Mouse (Mus musculus): ENCODE data around the gene Apba2.

The Apba2 gene

GRCm38 (mm10) chr7:64651963-64652362 lies 150.5 kb downstream of the Apba2 start:
- in situ Hi-C loops (cut with MboI; ENCODE audit: low sequenced_read_pairs): no loop called here

GRCm38 (mm10) chr7:64656787-64657186 lies 155.3 kb downstream of the Apba2 start:
- in situ Hi-C loops (cut with MboI; ENCODE audit: low sequenced_read_pairs): no loop called here

- in situ Hi-C loops (cut with MboI; ENCODE audit: low sequenced_read_pairs): no loop called here
These were observed 157.4 kb downstream of the Apba2 start for GRCm38 (mm10) chr7:64658914-64659313.

- in situ Hi-C loops (cut with MboI; ENCODE audit: low sequenced_read_pairs): no loop called here
These were observed 157.8 kb downstream of the Apba2 start for GRCm38 (mm10) chr7:64659328-64659727.

- in situ Hi-C loops (cut with MboI; ENCODE audit: low sequenced_read_pairs): no loop called here
These were observed 161.0 kb downstream of the Apba2 start for GRCm38 (mm10) chr7:64662506-64662905.

- in situ Hi-C loops (cut with MboI; ENCODE audit: low sequenced_read_pairs): no loop called here
These were observed 162.1 kb downstream of the Apba2 start for GRCm38 (mm10) chr7:64663600-64663999.

GRCm38 (mm10) chr7:64665120-64665519 lies 163.6 kb downstream of the Apba2 start:
- in situ Hi-C loops (cut with MboI; ENCODE audit: low sequenced_read_pairs): no loop called here

- in situ Hi-C loops (cut with MboI; ENCODE audit: low sequenced_read_pairs): no loop called here
These were observed 164.3 kb downstream of the Apba2 start for GRCm38 (mm10) chr7:64665716-64666298.

GRCm38 (mm10) chr7:64667959-64668358 lies 166.5 kb downstream of the Apba2 start:
- in situ Hi-C loops (cut with MboI; ENCODE audit: low sequenced_read_pairs): no loop called here

GRCm38 (mm10) chr7:64679771-64680479 lies 178.4 kb downstream of the Apba2 start:
- in situ Hi-C loops (cut with MboI; ENCODE audit: low sequenced_read_pairs): no loop called here

GRCm38 (mm10) chr7:64684893-64685292 lies 183.4 kb downstream of the Apba2 start:
- in situ Hi-C loops (cut with MboI; ENCODE audit: low sequenced_read_pairs): no loop called here

GRCm38 (mm10) chr7:64688115-64688817 lies 186.8 kb downstream of the Apba2 start:
- in situ Hi-C loops (cut with MboI; ENCODE audit: low sequenced_read_pairs): no loop called here

- in situ Hi-C loops (cut with MboI; ENCODE audit: low sequenced_read_pairs): no loop called here
These were observed 190.3 kb downstream of the Apba2 start for GRCm38 (mm10) chr7:64691831-64692230.

GRCm38 (mm10) chr7:64694937-64695336 lies 193.4 kb downstream of the Apba2 start:
- in situ Hi-C loops (cut with MboI; ENCODE audit: low sequenced_read_pairs): no loop called here

- in situ Hi-C loops (cut with MboI; ENCODE audit: low sequenced_read_pairs): no loop called here
These were observed 195.2 kb downstream of the Apba2 start for GRCm38 (mm10) chr7:64696521-64697281.

- in situ Hi-C loops (cut with MboI; ENCODE audit: low sequenced_read_pairs): no loop called here
These were observed 196.4 kb downstream of the Apba2 start for GRCm38 (mm10) chr7:64697791-64698337.

GRCm38 (mm10) chr7:64704060-64704595 lies 202.6 kb downstream of the Apba2 start:
- in situ Hi-C loops (cut with MboI; ENCODE audit: low sequenced_read_pairs): no loop called here

GRCm38 (mm10) chr7:64708176-64708575 lies 206.7 kb downstream of the Apba2 start:
- in situ Hi-C loops (cut with MboI; ENCODE audit: low sequenced_read_pairs): no loop called here

- in situ Hi-C loops (cut with MboI; ENCODE audit: low sequenced_read_pairs): no loop called here
These were observed 208.2 kb downstream of the Apba2 start for GRCm38 (mm10) chr7:64709520-64710262.

GRCm38 (mm10) chr7:64716286-64716685 lies 214.8 kb downstream of the Apba2 start:
- in situ Hi-C loops (cut with MboI; ENCODE audit: low sequenced_read_pairs): no loop called here

All from CH12F3 (cell line).